Mouse (Mus musculus) lung, postnatal 0 days (tissue): Measurements from ENCODE around the gene Ppfia4.

Source experiments
- CTCF ChIP-seq: IDR thresholded peaks from 2 replicates; pipeline ENCODE4 v1.5.1; 2016; ENCODE audit warnings: antibody characterized with exemption, mild to moderate bottlenecking
- EP300 ChIP-seq: IDR thresholded peaks from 2 replicates; pipeline ENCODE4 v1.6.1; 2016; ENCODE audit warnings: antibody characterized with exemption, mild to moderate bottlenecking, control low read depth

DNA sequence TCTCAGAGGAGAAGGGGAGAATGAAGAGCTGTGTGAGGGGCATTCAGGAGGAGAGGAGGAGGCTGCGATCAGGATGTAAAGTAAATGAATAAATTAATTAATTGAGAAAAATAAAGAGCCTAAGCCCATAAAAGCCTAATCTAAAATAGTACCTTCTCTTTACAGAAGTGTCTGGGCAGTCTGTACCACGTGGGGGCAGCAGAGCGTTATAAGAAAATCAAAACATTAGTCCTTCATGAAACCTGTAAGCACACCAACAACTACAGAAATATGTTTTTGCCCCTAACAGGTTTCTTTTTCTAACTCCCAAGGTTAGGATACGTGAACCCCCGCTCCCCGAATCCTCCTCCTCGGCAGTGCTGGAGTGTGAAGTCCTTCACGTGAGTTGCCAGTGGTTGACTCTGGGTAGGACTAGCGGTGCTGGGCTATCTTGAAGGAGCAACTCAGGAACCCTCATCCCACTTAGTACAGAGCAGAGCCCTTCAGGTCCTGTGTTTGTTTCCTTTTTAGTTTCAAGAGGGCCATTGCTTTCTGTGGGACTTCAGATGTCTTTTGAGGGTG, 36.1 kb upstream of the Ppfia4 start:
- TF ChIP-seq CTCF (peak; percentile 75), EP300 (no peak)
